Mouse (Mus musculus) forebrain, postnatal 0 days (tissue): ENCODE measurements around the gene Rufy3. TPM values are rescaled to one million over a fixed set of nuclear protein-coding genes. Genes with fewer than 3 reads are reported as not detected.

ENCODE experiments used
- ATAC-seq: fragments of 200-750 bp; cut with Nextera tagmentation; 2 replicates; pipeline ENCODE4 v1.8.0; 2017; ENCODE audit warnings: mild to moderate bottlenecking, moderate library complexity
- DNase-seq: peaks from one replicate; pipeline ENCODE4 v3.0.0-alpha.2; 2015
- H3K27ac ChIP-seq: fragments of 300-500 bp; sonication (generic); 2 replicates; pipeline ENCODE4 v1.5.1; 2014; ENCODE audit warnings: low read depth, mild to moderate bottlenecking, antibody characterized with exemption, low read length, moderate library complexity, mixed read lengths
- H3K27me3 ChIP-seq: fragments of 300-500 bp; sonication (generic); 2 replicates; pipeline ENCODE4 v1.6.1; 2014; ENCODE audit warnings: mild to moderate bottlenecking, low read length, mixed read lengths; ENCODE audit not compliant: insufficient read depth
- H3K36me3 ChIP-seq: fragments of 300-500 bp; sonication (generic); 2 replicates; pipeline ENCODE4 v1.6.1; 2014; ENCODE audit warnings: mild to moderate bottlenecking, moderate library complexity; ENCODE audit not compliant: insufficient read depth
- H3K4me1 ChIP-seq: fragments of 300-500 bp; sonication (generic); 2 replicates; pipeline ENCODE4 v1.6.1; 2014; ENCODE audit warnings: antibody characterized with exemption; ENCODE audit not compliant: insufficient read depth
- H3K4me2 ChIP-seq: fragments of 300-500 bp; sonication (generic); 2 replicates; pipeline ENCODE4 v1.6.1; 2014; ENCODE audit warnings: low read depth, mild to moderate bottlenecking, moderate library complexity
- H3K4me3 ChIP-seq: fragments of 300-500 bp; sonication (generic); 2 replicates; pipeline ENCODE4 v1.5.1; 2014; ENCODE audit warnings: low read depth, low read length, mixed read lengths
- H3K9ac ChIP-seq: fragments of 300-500 bp; sonication (generic); 2 replicates; pipeline ENCODE4 v1.6.1; 2014; ENCODE audit warnings: mild to moderate bottlenecking
- H3K9me3 ChIP-seq: fragments of 300-500 bp; sonication (generic); 2 replicates; pipeline ENCODE4 v1.6.1; 2016; ENCODE audit warnings: low read length
- CTCF ChIP-seq: sonication (generic); IDR thresholded peaks from 2 replicates; pipeline ENCODE4 v1.5.1; 2016; ENCODE audit warnings: antibody characterized with exemption, control low read depth, low read depth
- WGBS: fragments of 180-500 bp; shearing (Covaris S2); extraction: QIAGEN DNeasy Blood & Tissue Kit; methylation state at CpG from one replicate; pipeline ENCODE4 v1.1.7; 2014; 5-methylcytosine and 5-hydroxymethylcytosine counted together
- polyA plus RNA-seq: library from polyadenylated mRNA; unstranded; fragments of >200 nt; fragmentation: Nextera tagmentation; extraction: Ambion mirVana; gene quantifications from 2 replicates; pipeline ENCODE4 v1.2.1, GENCODE M21; 2015
- total RNA-seq: library from RNA; depleted of rRNA; stranded (reverse); fragments of >200 nt; gene quantifications from 2 replicates; pipeline ENCODE4 v1.2.3, GENCODE M21; 2014

Gene Rufy3
- total and polyA plus RNA-seq, 2 experiments from 2014 or later: 214 to 319 TPM

DNA sequence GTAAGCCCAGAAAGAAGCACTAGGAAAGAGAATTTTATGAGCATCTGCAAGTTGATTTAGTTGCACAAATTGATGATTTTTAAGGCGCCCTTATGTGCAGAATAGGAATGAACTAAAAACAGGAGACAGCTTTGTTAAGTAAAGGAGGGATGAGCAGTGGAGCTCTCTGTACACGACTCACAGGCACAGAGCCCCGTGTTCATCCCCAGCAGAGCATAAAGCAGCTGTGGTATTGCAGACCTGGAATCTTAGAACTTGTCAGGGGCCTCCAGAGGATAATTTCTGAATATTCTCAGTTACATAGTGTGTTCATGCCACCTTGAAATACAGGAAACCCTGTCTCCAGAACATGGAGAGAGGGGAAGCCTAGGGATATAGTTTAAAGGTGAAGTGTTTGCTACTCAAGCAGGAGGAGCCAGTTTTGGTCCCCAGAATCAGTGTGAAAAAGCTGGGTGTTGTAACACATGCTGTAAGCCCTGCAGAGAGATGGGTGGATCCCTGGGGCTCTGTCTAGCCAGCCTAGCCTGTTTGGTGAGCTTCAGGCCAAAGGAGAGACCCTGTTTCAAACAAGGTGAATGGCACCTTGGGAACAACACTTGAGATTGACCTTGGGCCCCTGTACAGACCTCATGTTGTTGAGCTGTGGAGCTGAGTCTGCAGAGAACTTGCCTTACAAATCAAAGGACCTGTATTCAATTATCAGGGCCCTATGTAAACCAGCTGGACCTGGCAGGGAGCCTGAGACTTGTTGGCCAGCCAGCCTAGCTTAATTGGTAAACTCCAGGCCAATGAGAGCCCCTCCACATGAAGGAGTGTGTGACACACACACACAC is 10.9 kb downstream of the Rufy3 start:
- DNase-seq: peak; percentile 35
- Histone ChIP-seq H3K36me3 (0 out of 2 replicates have a peak, but pooled peaks cover under 1% of the 10 kb centered on the region), H3K9me3 (no peaks in the 10 kb centered on the region), H3K27me3 (no peaks in the 10 kb centered on the region), H3K4me2 (no peak overlapping the region), H3K4me3 (no peak overlapping the region), H3K27ac (no peak overlapping the region), H3K4me1 (no peaks in the 10 kb centered on the region), H3K9ac (no peak overlapping the region)
- WGBS: 72% methylated on average over 3 of the region's 3 CpGs
- ATAC-seq: peak; percentile 51
- no peak for TF ChIP-seq CTCF

DNA sequence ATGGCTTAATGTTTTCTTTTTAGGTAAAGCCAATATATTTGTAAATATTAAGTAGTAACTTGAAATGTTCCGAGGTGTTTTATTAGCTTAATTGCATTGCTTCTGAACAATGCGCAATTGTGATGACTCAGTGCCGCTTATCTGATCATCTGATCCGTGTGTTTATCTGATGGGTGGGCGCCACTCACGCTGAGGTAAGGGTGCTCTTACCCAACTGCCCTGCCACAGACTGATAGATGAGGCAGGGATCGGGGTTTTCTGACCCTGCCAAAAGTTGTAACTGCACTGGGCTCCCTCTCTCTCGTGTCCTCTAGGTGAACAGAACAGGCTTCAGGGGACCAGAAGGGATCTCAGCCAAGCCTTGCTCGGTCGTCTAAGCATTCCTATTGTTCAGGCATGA is 15.8 kb downstream of the Rufy3 start:
- peaks cover 2% of the 10 kb centered on the region; the same call in 1 of the 2 replicates for H3K4me1 ChIP-seq
- no peaks in the 10 kb centered on the region for H3K36me3 ChIP-seq
- ATAC-seq (no peak), DNase-seq (no peak)
- H3K4me3 ChIP-seq: no peak overlapping the region
- no peaks in the 10 kb centered on the region for H3K9me3 ChIP-seq
- H3K27ac ChIP-seq: no peak overlapping the region
- no peak overlapping the region for H3K9ac ChIP-seq
- 72% methylated on average over 10 of the region's 10 CpGs for WGBS
- no peak for TF ChIP-seq CTCF
- no peaks in the 10 kb centered on the region for H3K27me3 ChIP-seq
- H3K4me2 ChIP-seq: no peak overlapping the region

- 92% methylated on average over 6 of the region's 6 CpGs for WGBS
- no peak for TF ChIP-seq CTCF
- Histone ChIP-seq H3K9ac (no peak overlapping the region), H3K4me1 (peaks cover 8% of the 10 kb centered on the region), H3K27me3 (no peaks in the 10 kb centered on the region), H3K4me2 (no peak overlapping the region), H3K36me3 (no peaks in the 10 kb centered on the region), H3K4me3 (no peak overlapping the region), H3K9me3 (no peaks in the 10 kb centered on the region), H3K27ac (no peak overlapping the region)
- ATAC-seq: no peak
- no peak for DNase-seq
These were observed 16.5 kb downstream of the Rufy3 start for GRCm38 (mm10) chr5:88581343-88581742.

- Histone ChIP-seq H3K27me3 (no peaks in the 10 kb centered on the region), H3K9me3 (no peaks in the 10 kb centered on the region), H3K4me2 (peak overlapping the region; percentile 72), H3K9ac (peak overlapping the region; percentile 69), H3K4me3 (peak overlapping the region; percentile 78), H3K27ac (peak overlapping the region; percentile 80), H3K36me3 (no peaks in the 10 kb centered on the region), H3K4me1 (peaks cover 25% of the 10 kb centered on the region)
- peak; percentile 93 for DNase-seq
- WGBS: 6% methylated on average over 9 of the region's 9 CpGs
- TF ChIP-seq CTCF: 0 out of 2 replicates have a peak, but pooled peaks have one; percentile 1
- peak; percentile 99 for ATAC-seq
These were observed 18.6 kb downstream of the Rufy3 start for GRCm38 (mm10) chr5:88583271-88584031.

DNA sequence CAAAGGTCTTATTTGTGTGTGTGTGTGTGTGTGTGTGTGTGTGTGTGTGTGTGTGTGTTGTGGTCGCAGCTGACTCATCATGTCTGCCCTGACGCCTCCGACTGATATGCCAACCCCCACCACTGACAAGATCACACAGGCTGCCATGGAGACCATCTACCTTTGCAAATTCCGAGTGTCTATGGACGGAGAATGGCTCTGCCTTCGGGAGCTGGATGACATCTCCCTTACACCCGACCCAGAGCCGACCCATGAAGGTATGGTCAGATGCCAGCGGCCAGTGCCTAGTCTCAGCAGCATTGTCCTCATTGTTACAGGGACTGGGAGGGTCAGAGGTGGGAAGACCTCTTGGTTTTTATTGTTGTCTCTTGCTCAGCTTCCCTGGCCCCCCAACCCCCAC is 19.2 kb downstream of the Rufy3 start:
- H3K27me3 ChIP-seq: no peaks in the 10 kb centered on the region
- H3K4me3 ChIP-seq: peak overlapping the region; percentile 78
- no peak for TF ChIP-seq CTCF
- DNase-seq: peak; percentile 61
- H3K4me2 ChIP-seq: peak overlapping the region; percentile 72
- peak; percentile 42 for ATAC-seq
- peaks cover 31% of the 10 kb centered on the region for H3K4me1 ChIP-seq
- peak overlapping the region; percentile 69 for H3K9ac ChIP-seq
- 8% methylated on average over 9 of the region's 9 CpGs for WGBS
- peak overlapping the region; percentile 80 for H3K27ac ChIP-seq
- H3K36me3 ChIP-seq: no peaks in the 10 kb centered on the region
- H3K9me3 ChIP-seq: no peaks in the 10 kb centered on the region

DNA sequence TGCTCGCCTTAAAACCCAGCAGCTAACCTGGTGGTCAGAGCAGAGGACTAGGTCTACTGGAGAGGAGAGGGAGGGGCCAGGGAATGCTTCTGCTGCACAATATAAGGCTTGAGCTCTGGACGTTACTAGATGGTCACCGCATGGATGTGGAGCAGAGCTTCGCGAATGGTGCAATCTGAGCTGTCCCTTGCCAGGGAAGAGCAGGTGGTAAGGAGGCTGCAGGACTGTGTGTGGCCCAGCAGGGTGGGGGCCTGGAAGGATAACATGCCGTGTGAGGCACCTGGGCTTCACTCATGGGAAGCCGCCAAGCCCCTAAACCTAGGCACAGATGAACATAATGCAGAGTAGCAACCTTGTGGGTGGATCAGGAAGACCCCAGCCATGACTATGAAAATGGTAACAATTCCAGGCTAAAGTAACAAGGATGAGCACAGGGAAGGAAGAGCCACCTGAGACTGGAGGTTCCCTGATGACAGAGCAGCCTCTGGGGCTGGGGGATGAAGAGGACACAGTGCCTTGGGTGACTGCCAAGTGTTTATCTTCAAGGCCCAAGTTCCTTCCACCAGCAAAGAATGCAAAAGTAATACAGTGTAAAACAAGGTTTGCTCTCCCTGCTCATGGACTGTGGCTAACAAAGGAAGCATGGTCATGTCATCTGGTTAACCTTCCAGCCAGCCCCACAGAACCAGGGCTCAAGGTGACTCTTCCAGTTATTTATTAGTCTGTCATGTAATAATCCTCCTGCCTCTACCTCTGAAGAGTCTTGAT is 21.8 kb downstream of the Rufy3 start:
- H3K9ac ChIP-seq: peak overlapping the region; percentile 69
- H3K27me3 ChIP-seq: no peaks in the 10 kb centered on the region
- peak overlapping the region; percentile 78 for H3K4me3 ChIP-seq
- H3K4me2 ChIP-seq: peak overlapping the region; percentile 72
- 64% methylated on average over 7 of the region's 7 CpGs for WGBS
- ATAC-seq (no peak), DNase-seq (no peak)
- H3K9me3 ChIP-seq: no peaks in the 10 kb centered on the region
- no peak overlapping the region for H3K27ac ChIP-seq
- H3K4me1 ChIP-seq: peaks cover 31% of the 10 kb centered on the region
- no peak for TF ChIP-seq CTCF
- H3K36me3 ChIP-seq: 0 out of 2 replicates have a peak, but pooled peaks cover 4% of the 10 kb centered on the region
